In the genomic region with DNA sequence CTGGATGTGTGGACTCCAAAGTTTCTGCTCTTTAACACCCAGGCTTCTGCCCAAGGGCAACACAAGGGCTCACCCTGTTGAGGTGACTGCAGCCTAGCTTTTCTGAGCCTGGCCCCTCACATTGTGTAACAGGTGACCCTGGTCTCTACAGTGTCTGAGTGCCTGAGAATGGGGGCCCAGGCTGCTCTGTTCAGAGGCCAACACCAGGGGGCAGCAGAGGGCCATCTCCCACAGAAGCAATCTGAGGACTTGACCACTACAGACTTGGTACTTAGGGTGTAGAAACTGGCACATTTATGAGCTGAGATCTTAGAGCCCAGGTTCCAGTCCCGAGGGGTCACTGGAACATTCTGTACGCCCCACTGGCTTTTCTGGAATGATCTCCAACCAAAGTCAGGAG, we compare ENCODE assay signal across 8 mouse cellular contexts. TPM values are rescaled to one million over a fixed set of nuclear protein-coding genes. Genes with fewer than 3 reads are reported as not detected.
DNase-seq lines count a peak whose midpoint lies in the region; ATAC-seq and TF ChIP-seq lines count a peak whose summit lies in the region.

No protein-coding gene starts in this region.

- peak; percentile 91; the same call in 1 of the 2 replicates for TF ChIP-seq CTCF in small intestine, adult 2 months (IDR thresholded peaks at IDR 0.05; ENCODE audit: extremely low read depth, insufficient read length, insufficient replicate concordance, low read depth, low read length)

- peak; percentile 78 for DNase-seq in ZHBTc4 (ENCODE audit: low read depth, low spot score)
- DNase-seq in cerebellum, postnatal 25 days: peak; percentile 91 to 93
- DNase-seq in gastrocnemius, adult 8-10 months (ENCODE audit: low spot score in 2 of 2): peak; percentile 50 to 54
- peak; percentile 93 for DNase-seq in intestine, embryonic 14.5 days (ENCODE audit: low spot score)
- peak; percentile 67 to 81 for DNase-seq in left cerebral cortex, postnatal 14 days (ENCODE audit: low spot score in 2 of 2)
- peak; percentile 99 for DNase-seq in midbrain, embryonic 11.5 days (ENCODE audit: low spot score, missing footprints)

- H3K4me2 ChIP-seq in intestine, embryonic 14.5 days (ENCODE audit: low read length): no peak overlapping the region
- no peak overlapping the region for H3K4me2 ChIP-seq in midbrain, embryonic 11.5 days

- 17% methylated on average over 2 of the region's 2 CpGs for WGBS in intestine, embryonic 14.5 days
- 20% methylated on average over 2 of the region's 2 CpGs for WGBS in midbrain, embryonic 11.5 days
- 22% methylated on average over 2 of the region's 2 CpGs for WGBS in small intestine, adult 2 months

- H3K4me1 ChIP-seq in intestine, embryonic 14.5 days (replicated peaks; ENCODE audit: control insufficient read depth, insufficient read depth, low read length): peaks cover 8% of the 10 kb centered on the region; the same call in 1 of the 2 replicates
- no peaks in the 10 kb centered on the region for H3K4me1 ChIP-seq in midbrain, embryonic 11.5 days (ENCODE audit: control insufficient read depth, insufficient read depth, low read length)
- H3K4me1 ChIP-seq in small intestine, adult 2 months (ENCODE audit: control insufficient read depth, insufficient read depth, insufficient read length, low read length): no peaks in the 10 kb centered on the region

- no peaks in the 10 kb centered on the region for H3K9me3 ChIP-seq in intestine, embryonic 14.5 days (ENCODE audit: control insufficient read depth, low read length)
- no peaks in the 10 kb centered on the region for H3K9me3 ChIP-seq in midbrain, embryonic 11.5 days (ENCODE audit: control insufficient read depth, low read length)

- intact Hi-C loops in left cerebral cortex, postnatal 14 days (cut with DNase I): loop anchor here (2.0 to 5.0 kb wide), 3 partner anchors 107 to 270 kb away; partner anchors contain the start of gene Tmem108

- no peaks in the 10 kb centered on the region for H3K36me3 ChIP-seq in intestine, embryonic 14.5 days (ENCODE audit: control insufficient read depth, insufficient read depth, low read length)
- no peaks in the 10 kb centered on the region for H3K36me3 ChIP-seq in midbrain, embryonic 11.5 days (ENCODE audit: control insufficient read depth, insufficient read depth, low read length)
- no peaks in the 10 kb centered on the region for H3K36me3 ChIP-seq in small intestine, adult 2 months (ENCODE audit: control insufficient read depth, insufficient read depth, low read length)

- H3K27me3 ChIP-seq in intestine, embryonic 14.5 days (replicated peaks; ENCODE audit: control insufficient read depth, insufficient read depth, low read length): no peaks in the 10 kb centered on the region
- H3K27me3 ChIP-seq in midbrain, embryonic 11.5 days (ENCODE audit: control insufficient read depth, insufficient read depth, low read length): no peaks in the 10 kb centered on the region
- no peaks in the 10 kb centered on the region for H3K27me3 ChIP-seq in small intestine, adult 2 months (ENCODE audit: control insufficient read depth, insufficient read depth, low read length)

- H3K27ac ChIP-seq in intestine, embryonic 14.5 days (ENCODE audit: low read depth): no peak overlapping the region
- H3K27ac ChIP-seq in midbrain, embryonic 11.5 days (ENCODE audit: low read depth, low read length): no peak overlapping the region
- no peak overlapping the region for H3K27ac ChIP-seq in small intestine, adult 2 months (ENCODE audit: insufficient read depth, low read depth, low read length)

- ATAC-seq in intestine, embryonic 14.5 days (replicated peaks; ENCODE audit: low FRiP score, low TSS enrichment, low read depth): peak; percentile 66; the same call in 1 of the 2 replicates
- peak; percentile 73 for ATAC-seq in midbrain, embryonic 11.5 days (ENCODE audit: low FRiP score)
- no peak for ATAC-seq in inflammation-experienced regulatory T-cells, adult 6 months

- no peak overlapping the region for H3K4me3 ChIP-seq in intestine, embryonic 14.5 days (ENCODE audit: low read depth, low read length)
- H3K4me3 ChIP-seq in midbrain, embryonic 11.5 days (ENCODE audit: low read depth, low read length): no peak overlapping the region
- H3K4me3 ChIP-seq in small intestine, adult 2 months (ENCODE audit: low read depth, low read length): no peak overlapping the region

- no peak overlapping the region for H3K9ac ChIP-seq in intestine, embryonic 14.5 days (ENCODE audit: low read length)
- H3K9ac ChIP-seq in midbrain, embryonic 11.5 days (ENCODE audit: low read length): no peak overlapping the region

- no peak for TF ChIP-seq POLR2A in small intestine, adult 2 months (IDR thresholded peaks at IDR 0.05; ENCODE audit: low read depth, low read length)

RNA-seq across cellular contexts. Expression of gene Bfsp2, which starts 10.2 kb away (rescaled TPM):
- under 1 TPM in 3 of 4 experiments, not detected in 1; 0.40 to 0.77 (median 0.58) TPM for total RNA-seq in gastrocnemius, adult 8-10 months (2022)
- polyA plus RNA-seq in intestine, embryonic 14.5 days (2014; fragmentation: Nextera tagmentation; extraction: Ambion mirVana): 0.24 and 0.30 TPM in 2 replicates
- total RNA-seq in left cerebral cortex, postnatal 14 days (2021): 1 to 10 TPM; 2.6 to 6.9 TPM
- 1.7 and 2.6 TPM in 2 replicates for polyA plus RNA-seq in midbrain, embryonic 11.5 days (2014; fragmentation: Nextera tagmentation; extraction: Ambion mirVana)
- polyA plus RNA-seq in small intestine, adult 2 months (2012; rRNA removed): 0.18 and 1.1 TPM in 2 replicates
- under 1 TPM in 1 of 3 experiments, not detected in 2; 0.88 TPM for polyA plus RNA-seq in inflammation-experienced regulatory T-cells, adult 6 months (2017; shearing (Covaris generic))
